Mouse (Mus musculus): ENCODE results near the gene Rnf183.

Rnf183 gene

DNA sequence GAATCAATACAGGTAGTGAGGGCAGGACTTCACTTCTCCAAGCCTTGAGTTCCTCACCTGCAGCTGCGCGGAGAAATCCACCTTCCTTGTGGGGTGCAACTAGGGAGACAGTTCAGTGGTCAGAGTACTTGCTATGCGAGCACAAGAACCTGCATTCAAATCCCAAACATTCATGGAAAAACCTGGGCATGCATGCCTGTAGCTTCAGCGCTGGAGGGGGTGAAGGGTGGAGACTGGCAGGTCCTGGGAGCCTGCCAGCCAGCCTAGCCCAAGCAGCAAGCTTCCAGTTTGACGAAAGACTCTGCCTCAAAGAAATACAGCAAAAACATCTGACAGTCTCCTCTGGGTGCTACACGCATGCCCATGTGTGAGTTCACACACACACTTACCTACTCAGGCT lies at the start of gene Rnf183:
Gene Rnf183, minus strand, starts transcription at position 172 of the 400 bp plus-strand sequence.
- WGBS: 87% methylated on average over 6 of the region's 6 CpGs

DNA sequence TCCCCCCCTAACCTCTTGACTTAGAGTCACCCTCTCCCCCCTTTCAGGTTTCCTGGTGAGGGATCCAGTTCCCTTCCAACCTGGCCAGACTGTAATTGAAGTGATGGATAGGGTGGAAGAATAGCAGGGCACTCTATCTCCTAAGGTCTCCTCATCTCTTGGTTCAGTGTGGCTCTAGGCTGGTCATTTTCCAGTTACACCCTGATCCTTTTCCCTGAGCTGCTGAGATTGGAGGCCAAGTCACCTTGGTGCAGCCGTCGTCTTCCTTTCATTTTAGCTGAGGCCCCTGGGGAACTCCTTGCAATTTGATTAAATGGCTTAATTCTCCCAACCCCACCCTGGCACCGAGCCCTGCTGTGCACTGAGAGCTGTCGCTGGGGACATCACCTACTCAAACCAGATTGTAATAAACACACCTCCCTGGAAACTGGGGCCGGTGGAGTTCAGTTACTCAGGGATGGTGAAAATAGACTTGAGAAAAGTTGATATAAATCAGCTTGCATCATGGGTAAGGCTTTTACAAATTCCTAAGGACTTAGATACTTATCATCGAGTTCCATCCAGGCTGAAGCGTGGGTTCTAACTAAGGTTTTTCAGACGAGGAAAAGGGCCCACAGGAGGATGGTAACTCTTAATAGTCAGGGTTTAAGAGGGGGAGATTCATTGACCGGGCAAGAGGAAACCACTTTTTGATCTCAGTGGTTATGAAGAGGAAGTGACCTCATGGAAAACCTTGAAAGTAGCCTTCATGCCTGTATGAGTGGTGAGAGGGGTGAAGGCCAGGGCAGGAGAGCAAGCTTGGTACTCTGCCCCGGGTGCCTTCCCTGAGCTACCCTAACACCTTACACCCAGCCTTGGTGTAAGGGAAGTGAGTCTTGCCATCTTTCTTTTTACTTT lies 45.9 kb upstream of the Rnf183 start:
- WGBS: 58% methylated on average over 10 of the region's 10 CpGs

DNA sequence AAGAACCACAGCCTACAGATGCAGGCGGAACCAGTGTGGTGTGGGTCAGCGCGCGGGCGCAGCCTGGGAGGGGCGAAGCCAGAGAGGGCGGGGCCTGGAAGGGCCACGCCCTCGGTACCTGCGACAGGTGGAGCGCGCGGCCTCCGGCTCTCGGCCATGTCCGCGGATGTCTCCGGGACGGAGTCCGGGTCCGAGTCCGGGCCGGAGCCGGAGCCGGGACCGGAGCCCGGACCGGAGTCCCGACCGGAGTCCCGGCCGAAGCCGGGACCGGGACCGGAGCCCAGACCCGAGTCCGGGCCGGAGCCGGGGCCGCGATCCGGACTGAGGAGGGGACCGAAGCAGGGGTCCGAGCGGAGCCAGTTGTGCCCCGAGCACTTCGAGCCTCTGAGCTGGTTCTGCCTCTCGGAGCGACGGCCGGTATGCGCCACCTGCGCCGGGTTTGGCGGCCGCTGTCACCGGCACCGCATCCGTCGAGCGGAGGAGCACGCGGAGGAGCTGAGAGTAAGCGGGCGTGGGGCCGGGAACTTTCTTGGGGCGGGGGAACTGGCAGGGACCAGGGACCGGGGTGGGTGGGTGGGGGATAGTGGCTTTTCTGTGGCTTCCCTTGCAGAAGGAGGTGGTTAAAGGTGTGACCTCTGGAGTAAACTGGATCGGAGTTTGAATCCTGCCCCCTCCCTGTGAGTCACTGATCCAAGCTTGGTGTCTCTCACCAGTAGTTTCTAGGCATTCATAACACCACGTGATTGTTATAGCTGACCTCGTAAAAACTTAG lies 45.1 kb upstream of the Rnf183 start, which contains the start of gene Bspry:
Gene Bspry, plus strand, starts transcription at position 117 of the 772 bp plus-strand sequence.
- WGBS: 4% methylated on average over 71 of the region's 71 CpGs

DNA sequence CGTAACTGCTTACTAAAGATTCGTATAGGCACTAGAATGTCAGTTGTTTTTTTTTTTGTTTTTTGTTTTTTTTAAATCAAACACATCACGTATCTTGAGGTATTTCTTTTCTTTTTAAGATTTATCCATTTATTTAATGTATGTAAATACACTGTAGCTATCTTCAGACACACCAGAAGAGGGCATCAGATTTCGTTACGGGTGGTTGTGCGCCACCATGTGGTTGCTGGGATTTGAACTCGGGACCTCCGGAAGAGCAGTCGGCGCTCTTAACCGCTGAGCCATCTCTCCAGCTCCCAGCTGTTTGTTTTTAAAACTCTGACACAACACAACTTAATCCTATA lies 44.5 kb upstream of the Rnf183 start:
- WGBS: 10% methylated on average over 11 of the region's 11 CpGs

DNA sequence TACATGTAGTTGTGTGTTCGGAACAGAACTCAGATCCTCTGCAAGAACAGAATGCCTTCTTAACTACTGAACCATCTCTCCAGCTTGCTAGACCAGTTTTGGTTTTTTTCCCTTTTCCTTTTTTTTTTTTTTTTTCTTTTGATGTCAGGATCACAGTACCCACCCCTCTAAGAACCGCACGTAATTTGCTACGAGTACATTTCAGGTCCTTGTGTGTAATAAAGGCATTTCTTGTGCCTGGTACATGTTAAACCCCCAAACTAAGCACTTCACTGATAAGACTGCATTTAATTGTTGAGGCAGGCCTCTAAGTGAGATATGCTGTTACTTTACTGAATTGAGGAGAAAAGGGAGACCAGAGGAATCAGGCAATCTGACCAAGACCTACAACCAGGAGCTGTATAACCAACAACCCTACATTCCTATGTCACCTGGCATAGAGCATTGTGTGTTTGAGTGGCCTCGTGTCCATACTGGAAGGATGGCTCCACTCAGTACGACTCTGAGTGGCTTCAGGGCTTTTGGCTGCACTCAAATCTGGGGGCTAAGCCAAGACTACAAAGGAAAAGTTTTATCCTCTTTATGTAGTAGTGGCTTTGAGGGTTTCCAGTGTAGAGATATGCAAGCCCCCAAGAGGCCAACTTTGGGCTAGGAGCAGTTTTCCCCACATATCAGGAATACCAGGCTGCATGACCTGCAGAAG lies 42.6 kb upstream of the Rnf183 start:
- WGBS: 88% methylated on average over 6 of the region's 6 CpGs

DNA sequence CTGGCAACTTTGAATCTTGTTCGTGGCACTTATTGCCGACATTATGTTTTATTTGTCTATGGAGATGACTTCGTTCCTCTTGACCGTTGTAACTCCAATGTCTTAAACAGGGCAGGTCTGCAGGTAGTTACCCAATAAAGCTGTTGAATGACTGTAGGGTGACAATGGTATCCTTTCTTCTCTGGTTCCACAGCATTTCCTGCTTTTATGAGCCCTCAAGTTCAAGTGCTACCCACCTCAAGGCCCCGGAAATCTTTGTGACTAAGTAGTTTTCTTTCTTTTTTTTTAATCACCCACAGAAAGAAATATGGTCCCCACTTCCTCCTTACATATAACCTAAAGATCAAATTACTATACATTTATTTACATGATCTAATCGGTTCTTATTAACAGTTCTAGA lies 40.7 kb upstream of the Rnf183 start:
- 94% methylated on average over 6 of the region's 6 CpGs for WGBS

DNA sequence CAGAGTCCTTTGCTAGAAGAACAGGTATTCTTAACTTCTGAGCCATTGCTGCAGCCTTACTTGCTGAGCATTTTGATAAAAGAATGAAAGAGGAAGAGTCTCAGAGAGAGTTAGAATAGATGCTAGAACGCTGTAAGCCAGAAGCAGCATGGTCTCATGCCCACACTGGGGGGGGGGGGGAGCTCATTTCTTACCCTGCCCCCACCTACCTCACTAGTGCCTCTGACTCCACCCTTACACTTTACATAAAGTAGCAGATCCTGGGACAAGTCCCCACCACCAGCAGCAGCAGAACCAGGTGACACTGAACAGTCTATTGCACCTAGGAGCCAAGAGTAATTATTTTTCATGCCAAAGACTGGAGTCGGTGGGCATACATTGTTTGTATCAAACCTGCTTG lies 40.1 kb upstream of the Rnf183 start:
- WGBS: 78% methylated on average over 2 of the region's 2 CpGs

DNA sequence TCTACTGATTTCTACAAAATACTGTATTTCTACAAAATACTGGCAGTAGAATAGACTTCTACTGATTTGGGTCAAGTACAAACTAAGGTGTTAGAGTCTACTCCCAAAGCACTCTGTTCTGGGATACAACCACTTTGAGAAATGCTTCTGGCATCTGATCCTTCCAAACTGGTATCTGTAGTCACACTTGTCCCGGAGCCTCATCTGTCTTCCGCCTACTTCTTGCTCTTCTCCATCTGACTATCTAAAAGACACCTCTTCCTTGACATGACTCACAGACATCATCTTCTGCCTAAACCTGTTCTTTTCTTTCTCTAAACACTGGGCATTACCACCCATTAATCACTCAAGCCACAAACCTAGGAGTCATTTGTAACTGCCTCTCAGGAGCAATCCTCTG lies 37.0 kb upstream of the Rnf183 start:
- WGBS: 64% methylated on average over 2 of the region's 2 CpGs

DNA sequence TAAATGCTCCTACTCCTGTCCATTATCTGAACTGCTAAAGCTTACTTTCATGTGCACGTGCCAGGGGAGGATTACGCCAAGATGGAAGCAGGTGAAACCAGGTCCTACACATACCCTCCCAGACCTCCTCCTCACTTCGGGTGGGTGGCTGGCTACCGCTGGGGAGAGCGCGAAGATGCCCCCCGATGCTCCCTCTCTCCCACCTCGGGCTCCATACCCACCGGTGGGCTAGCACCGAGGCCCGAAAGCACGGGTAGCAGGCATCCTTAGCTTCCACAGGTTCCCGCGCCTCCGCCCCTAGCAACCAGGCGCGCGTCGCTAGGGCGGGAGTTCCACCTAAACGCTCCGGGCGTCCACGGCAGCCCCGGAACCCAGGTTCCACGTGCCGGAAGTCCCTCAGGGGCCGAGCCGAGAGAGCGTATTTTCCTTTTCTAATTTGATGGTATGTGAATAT lies 35.6 kb upstream of the Rnf183 start, which contains the start of gene Wdr31:
Gene Wdr31, minus strand, starts transcription at position 299 of the 454 bp plus-strand sequence.
- under 1% methylated on average over 30 of the region's 30 CpGs for WGBS

DNA sequence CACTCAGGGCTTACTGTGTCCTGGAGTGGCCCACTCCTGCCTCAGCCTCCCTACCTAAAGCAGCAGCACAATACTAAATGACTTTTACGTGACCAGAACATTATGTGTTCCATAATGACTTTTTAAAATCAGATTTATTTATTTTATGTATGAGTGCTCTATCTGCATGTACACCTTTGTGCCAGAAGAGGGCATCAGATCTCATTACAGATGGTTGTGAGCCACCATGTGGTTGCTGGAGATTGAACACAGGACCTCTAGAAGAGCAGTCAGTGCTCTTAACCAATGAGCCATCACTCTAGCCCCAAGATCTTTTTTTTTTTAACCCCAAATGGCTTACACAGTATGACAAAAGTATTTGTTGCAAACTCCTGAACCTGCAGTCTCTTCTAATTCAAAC lies 33.1 kb upstream of the Rnf183 start:
- 94% methylated on average over 1 of the region's 1 CpGs for WGBS

DNA sequence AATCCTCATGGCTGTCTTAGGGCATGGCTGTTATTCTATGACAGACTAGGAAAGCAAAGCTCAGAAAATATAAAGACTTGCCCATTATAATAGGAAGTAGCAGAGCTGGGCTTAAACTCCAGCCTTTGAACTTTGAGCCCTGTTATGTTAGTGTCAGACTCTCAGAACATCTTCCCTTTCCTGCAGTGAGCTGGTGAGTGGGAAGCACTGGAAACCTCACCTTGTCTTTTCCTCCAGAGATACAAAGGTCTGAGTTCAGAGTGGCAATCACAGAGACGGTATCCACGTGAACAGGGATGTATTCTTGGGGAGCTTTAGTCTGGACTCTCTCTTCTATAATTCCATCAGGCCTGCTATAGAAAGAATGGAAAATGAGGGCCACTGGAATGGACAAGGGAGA lies 28.1 kb upstream of the Rnf183 start:
- WGBS: 84% methylated on average over 2 of the region's 2 CpGs

DNA sequence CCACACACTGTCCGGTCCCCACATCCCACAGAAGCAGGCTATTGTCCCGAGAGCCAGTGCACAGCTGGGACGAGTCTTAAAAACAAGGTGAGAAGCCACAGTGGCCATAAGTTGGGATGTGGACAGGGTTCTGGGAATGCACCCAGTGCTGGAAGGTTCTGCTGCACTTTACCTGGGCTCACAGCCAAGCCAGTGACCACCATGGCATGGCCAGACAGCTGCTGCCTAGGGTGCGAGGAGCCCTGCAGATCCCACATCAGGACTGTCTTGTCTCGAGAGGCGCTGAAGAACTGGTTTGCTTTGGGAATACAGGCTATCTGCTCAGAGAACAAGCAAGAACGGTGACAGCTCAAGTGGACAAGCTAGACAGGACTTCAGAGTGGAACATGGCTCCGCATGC lies 25.3 kb upstream of the Rnf183 start:
- 95% methylated on average over 8 of the region's 8 CpGs for WGBS

DNA sequence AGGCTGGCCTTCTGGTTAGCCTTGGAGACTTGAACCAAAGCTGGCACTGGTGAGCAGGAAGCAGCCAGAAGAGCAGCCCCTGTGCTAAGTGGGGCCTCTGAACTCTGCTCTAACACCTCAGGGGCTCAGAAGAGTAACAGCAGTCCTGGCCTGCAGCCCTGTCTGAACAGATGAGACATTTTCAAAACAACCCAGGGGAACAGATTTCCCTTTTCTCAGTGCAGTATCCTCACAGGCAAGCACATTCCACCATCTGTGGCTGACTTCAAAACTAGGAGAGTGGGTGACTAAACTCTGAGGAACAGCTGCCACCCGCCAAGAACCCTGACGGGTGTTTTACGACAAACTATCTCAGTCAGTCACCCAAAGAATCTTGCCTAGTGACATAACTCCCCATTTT lies 24.0 kb upstream of the Rnf183 start:
- WGBS: 43% methylated on average over 3 of the region's 3 CpGs

DNA sequence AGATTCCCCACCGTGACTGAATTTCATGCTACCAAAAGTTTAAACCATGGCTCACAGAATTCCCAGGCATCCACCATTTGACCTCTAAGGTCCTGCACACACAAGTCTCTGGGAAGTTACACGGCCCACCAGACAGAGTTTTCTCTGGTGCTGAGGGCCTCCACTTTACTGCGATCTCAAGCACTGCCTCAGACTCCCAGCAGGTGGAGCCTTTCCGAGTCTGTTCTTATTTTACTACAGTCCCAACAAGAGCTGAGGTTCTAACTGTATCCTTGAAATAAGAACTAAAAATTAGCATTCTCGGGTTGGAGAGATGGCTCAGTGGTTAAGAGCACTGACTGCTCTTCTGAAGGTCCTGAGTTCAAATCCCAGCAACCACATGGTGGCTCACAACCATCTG lies 19.9 kb upstream of the Rnf183 start:
- 56% methylated on average over 5 of the region's 5 CpGs for WGBS

DNA sequence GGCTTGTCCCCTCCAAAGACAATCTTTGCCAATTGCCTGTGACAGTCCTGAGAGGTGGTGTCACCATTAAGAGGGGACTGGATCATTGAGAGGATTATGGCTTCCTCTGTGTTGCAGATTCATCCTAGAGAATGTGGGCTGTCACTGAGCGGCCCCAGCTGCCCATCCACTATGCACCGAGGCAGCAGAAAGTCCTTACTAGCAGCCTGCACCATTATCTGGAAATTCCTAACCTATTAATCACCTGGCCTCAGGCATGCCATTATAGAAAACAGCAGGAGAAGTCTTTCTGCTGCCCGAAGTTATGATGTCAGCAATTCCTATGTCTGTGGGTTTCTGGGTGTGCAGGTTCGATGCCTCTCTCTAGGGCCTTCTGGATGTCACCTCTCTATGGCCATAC lies 5.9 kb upstream of the Rnf183 start:
- WGBS: 81% methylated on average over 4 of the region's 4 CpGs

DNA sequence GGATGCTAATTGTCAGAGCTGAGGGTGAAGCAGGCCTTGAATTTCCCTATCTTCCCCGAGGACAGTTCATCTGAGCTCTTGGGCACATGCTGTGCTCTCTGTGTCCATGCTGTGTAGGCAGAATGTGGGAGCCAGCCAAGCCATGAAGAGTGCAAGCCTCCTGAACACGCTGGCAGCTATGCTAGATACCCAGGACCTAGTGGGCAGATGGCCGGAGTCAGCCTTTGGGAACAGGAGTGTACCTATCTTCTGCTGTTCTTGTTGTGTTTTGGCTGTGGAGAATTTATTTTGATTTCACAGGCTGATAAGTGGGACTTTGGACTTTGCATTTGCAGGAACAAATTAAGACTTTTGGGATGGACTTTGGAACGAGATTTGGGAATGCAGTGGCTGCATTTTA lies 5.5 kb upstream of the Rnf183 start:
- 78% methylated on average over 4 of the region's 4 CpGs for WGBS

DNA sequence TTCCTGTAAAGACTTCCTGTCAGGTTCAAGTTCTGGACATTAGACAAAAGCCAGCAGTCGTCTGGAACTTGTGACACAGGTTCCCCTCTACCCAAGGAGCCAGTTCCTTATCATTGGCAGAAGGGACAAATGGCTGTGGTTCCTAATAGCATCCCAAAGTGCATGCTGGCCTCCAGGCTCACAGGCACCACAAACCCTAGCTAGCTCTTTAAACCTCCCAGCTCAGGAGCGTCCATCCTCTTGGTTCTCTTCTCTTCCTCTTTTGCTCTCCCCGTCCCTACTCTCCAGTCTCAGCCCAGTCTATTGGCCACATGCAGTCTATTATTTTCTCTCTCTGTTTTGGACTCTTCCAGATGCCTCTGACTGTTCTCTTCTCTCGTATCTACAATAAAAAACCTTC lies 4.7 kb upstream of the Rnf183 start:
- WGBS: 71% methylated on average over 4 of the region's 4 CpGs

DNA sequence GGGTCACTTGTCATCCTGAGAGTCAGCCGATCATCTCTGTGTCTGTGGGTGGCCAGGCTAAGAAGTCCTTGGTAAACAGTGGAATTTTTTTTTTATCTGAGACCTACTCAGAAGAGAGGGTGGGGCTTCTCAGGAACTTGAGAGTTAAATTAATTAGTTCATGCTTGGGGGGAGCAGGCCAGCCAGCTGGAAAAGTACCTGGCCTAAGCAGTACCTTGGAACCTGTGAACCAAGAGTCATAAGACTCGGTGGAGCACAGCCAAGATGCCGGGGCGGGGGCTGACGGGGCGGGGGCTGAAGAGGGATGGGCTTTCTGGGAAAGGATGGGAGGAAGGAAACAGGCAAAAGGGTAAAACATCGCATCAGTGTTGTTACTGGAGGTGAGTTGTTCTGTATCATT lies 2.8 kb upstream of the Rnf183 start:
- 88% methylated on average over 7 of the region's 7 CpGs for WGBS

DNA sequence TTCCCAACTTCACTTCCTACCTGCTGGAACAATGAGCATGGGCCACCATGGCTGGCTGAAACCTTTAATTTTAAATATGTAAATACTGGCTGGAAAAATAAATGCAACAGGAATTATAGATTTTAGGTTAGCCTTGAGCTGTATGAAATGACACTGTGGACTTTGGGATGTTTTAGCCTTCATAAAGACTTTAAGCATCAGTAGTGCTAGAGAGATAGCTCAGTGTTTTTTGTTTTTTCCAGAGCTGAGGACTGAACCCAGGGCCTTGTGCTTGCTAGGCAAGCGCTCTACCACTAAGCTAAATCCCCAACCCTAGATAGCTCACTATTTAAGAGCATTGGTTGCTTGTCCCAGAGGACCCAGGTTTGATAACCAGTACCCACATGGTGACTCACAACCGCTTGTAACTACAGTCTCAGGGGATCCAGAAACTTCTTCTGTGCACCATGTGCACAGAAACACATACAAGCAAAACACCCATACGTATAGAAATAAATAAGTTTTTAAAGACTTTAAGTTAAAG lies 2.3 kb upstream of the Rnf183 start:
- WGBS: 98% methylated on average over 3 of the region's 3 CpGs

DNA sequence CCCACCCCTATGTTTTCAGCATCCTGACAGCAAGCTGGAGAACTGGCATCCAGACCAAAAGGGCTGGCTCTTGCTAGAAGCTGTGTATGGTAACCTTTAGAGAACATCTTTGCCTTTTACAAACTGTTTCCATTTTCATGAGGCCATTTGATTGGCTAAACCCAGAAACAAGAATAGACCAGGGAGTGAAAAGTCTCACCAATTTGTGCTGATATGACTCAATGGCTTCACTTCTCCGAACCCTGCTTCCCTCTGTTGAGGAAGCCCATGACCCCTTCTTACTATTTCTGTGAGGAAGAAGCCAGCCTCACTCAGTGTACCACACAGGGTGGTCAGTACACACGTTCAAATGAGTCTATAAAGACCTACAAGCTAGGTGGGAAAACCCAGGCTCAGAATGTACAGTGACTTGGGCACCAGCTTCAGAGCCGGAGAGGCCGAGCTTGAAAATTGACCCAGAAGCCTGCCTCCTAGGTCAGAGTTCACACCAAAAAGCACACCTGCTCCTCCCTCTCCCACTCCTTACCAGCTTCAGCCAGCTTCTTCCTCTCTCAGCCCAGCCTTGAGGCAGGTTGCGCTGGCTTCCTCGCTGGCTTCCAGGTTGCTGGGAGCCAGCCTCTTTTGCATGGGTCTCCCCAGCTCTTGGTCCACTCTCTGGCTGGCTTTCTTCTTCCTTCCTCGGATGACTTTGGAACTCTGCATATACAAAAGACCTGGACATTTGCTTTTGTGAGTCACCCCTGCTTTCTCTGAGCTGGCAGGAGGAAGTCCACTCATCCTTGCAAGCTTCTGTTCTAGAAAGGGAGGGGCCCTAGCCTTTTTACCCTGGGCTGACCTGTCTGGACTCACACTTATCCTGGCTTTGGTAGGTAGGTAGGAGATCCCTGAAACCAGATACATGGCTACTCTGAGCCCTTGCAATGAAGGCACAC lies 847 bp downstream of the Rnf183 start:
- WGBS: 83% methylated on average over 7 of the region's 7 CpGs

DNA sequence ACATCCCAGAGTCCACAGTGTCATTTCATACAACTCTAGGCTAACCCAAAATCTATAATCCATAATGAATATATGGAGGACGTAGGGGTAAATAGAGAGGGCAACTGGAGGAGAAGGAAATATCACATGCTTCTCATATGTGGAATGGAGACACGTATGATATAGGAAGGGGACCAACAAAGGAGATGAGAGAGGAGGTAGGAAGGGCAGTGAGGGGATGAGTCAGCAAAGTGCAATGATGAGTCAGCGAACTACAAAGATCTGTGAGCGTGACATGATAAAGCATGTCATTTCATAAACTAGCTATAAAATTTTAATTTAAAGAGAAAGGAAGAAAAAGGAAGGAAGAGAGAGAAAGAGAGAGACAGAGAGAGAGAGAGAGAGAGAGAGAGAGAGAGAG lies 3.5 kb downstream of the Rnf183 start:
- WGBS: 78% methylated on average over 4 of the region's 4 CpGs

All from cerebral cortex, adult 2 months (tissue).